Mouse (Mus musculus) limb, embryonic 11.5 days (tissue): ENCODE measurements around the gene Dbp. TPM values are rescaled to one million over a fixed set of nuclear protein-coding genes. Genes with fewer than 3 reads are reported as not detected.

Experiments
- ATAC-seq: fragments of 200-750 bp; cut with Nextera tagmentation; 2 replicates; pipeline ENCODE4 v1.8.0; 2017; ENCODE audit warnings: low read depth; ENCODE audit not compliant: insufficient number of reproducible peaks, low FRiP score, low TSS enrichment
- DNase-seq: peaks from one replicate; pipeline ENCODE4 v3.0.0-alpha.2; 2015; ENCODE audit warnings: low spot score
- H3K27ac ChIP-seq: fragments of 300-500 bp; sonication (generic); replicated peaks from 2 replicates; pipeline ENCODE4 v1.5.1; 2014; ENCODE audit warnings: low read depth, mild to moderate bottlenecking, low read length
- H3K27me3 ChIP-seq: fragments of 300-500 bp; sonication (generic); 2 replicates; pipeline ENCODE4 v1.6.1; 2014; ENCODE audit warnings: mild to moderate bottlenecking, low read length, mixed read lengths; ENCODE audit not compliant: control insufficient read depth, insufficient read depth
- H3K36me3 ChIP-seq: fragments of 300-500 bp; sonication (generic); 2 replicates; pipeline ENCODE4 v1.6.1; 2014; ENCODE audit warnings: mild to moderate bottlenecking, low read length, moderate library complexity, mixed read lengths; ENCODE audit not compliant: control insufficient read depth, insufficient read depth
- H3K4me1 ChIP-seq: fragments of 300-500 bp; sonication (generic); 2 replicates; pipeline ENCODE4 v1.6.1; 2014; ENCODE audit warnings: low read length, mixed read lengths; ENCODE audit not compliant: control insufficient read depth, insufficient read depth
- H3K4me2 ChIP-seq: fragments of 300-500 bp; sonication (generic); 2 replicates; pipeline ENCODE4 v1.6.1; 2014; ENCODE audit warnings: low read depth, mild to moderate bottlenecking, moderate library complexity; ENCODE audit not compliant: severe bottlenecking
- H3K4me3 ChIP-seq: fragments of 300-500 bp; sonication (generic); 2 replicates; pipeline ENCODE4 v1.5.1; 2014; ENCODE audit warnings: low read depth, low read length
- H3K9ac ChIP-seq: fragments of 300-500 bp; sonication (generic); 2 replicates; pipeline ENCODE4 v1.6.1; 2014; ENCODE audit warnings: mild to moderate bottlenecking, low read length
- H3K9me3 ChIP-seq: fragments of 300-500 bp; sonication (generic); 2 replicates; pipeline ENCODE4 v1.6.1; 2016; ENCODE audit warnings: low read length; ENCODE audit not compliant: control insufficient read depth
- WGBS: fragments of 180-500 bp; shearing (Covaris S2); extraction: QIAGEN DNeasy Blood & Tissue Kit; methylation state at CpG from one replicate; pipeline ENCODE4 v1.1.7; 2014; 5-methylcytosine and 5-hydroxymethylcytosine counted together
- polyA plus RNA-seq: library from polyadenylated mRNA; unstranded; fragments of >200 nt; fragmentation: Nextera tagmentation; extraction: Ambion mirVana; gene quantifications from 2 replicates; pipeline ENCODE4 v1.2.1, GENCODE M21; 2014

The Dbp gene
- polyA plus RNA-seq, 1 experiment from 2014 or later, result 4.9 TPM

GRCm38 (mm10) chr7:45678513-45678912, 26.4 kb upstream of the Dbp start:
- no peaks in the 10 kb centered on the region for H3K27me3 ChIP-seq
- WGBS, result 93% methylated on average over 14 of the region's 14 CpGs
- no peaks in the 10 kb centered on the region for H3K36me3 ChIP-seq
- H3K4me3 ChIP-seq, result no peak overlapping the region
- H3K4me2 ChIP-seq, result no peak overlapping the region
- DNase-seq, result no peak
- H3K4me1 ChIP-seq, result no peaks in the 10 kb centered on the region
- no peaks in the 10 kb centered on the region for H3K9me3 ChIP-seq
- no peak overlapping the region for H3K27ac ChIP-seq
- ATAC-seq, result no peak
- H3K9ac ChIP-seq, result no peak overlapping the region

- no peaks in the 10 kb centered on the region for H3K36me3 ChIP-seq
- no peak for DNase-seq
- no peaks in the 10 kb centered on the region for H3K9me3 ChIP-seq
- 81% methylated on average over 14 of the region's 14 CpGs for WGBS
- no peak for ATAC-seq
- H3K4me2 ChIP-seq, result no peak overlapping the region
- H3K4me1 ChIP-seq, result no peaks in the 10 kb centered on the region
- no peak overlapping the region for H3K4me3 ChIP-seq
- H3K27me3 ChIP-seq, result no peaks in the 10 kb centered on the region
- no peak overlapping the region for H3K9ac ChIP-seq
- H3K27ac ChIP-seq, result no peak overlapping the region
Observed at GRCm38 (mm10) chr7:45679966-45680621, 24.8 kb upstream of the Dbp start.

DNA sequence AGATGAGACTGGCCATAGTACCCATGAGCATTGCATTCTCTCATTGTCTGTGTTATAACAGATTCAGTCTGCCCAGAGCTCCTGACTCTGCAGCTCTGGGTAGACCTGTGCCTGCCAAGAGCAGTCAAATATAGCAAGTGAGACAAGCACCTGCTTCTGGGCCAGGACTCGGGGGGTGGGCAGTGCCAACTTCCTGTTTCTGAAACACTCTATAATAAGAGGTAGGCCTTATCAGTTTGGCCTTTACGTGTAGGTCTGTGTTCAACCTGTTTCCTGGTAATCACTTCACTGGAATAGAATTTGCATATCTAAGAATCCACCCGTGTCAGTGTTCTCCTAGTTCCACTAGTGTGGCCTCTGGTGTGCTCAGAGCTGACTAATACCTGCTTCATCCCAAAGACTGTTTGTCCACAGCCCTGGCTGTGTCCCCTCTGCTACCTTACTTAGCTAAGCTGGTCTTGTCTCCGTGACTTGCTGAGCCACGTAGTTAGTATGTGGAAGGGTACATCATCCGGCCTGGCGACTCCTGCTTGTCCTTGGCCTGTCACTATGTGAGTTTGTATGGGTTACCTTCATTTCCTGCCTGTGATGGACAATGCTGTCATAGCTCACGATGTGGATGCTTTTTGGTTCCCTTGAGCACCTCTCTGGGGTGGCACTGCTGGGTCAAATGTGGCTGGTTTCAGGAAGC, 23.7 kb upstream of the Dbp start:
- 86% methylated on average over 8 of the region's 8 CpGs for WGBS
- Histone ChIP-seq H3K4me2 (no peak overlapping the region), H3K9ac (no peak overlapping the region), H3K27ac (no peak overlapping the region), H3K4me3 (no peak overlapping the region), H3K9me3 (no peaks in the 10 kb centered on the region), H3K4me1 (peaks cover 3% of the 10 kb centered on the region), H3K36me3 (no peaks in the 10 kb centered on the region), H3K27me3 (no peaks in the 10 kb centered on the region)
- no peak for ATAC-seq
- DNase-seq, result no peak

DNA sequence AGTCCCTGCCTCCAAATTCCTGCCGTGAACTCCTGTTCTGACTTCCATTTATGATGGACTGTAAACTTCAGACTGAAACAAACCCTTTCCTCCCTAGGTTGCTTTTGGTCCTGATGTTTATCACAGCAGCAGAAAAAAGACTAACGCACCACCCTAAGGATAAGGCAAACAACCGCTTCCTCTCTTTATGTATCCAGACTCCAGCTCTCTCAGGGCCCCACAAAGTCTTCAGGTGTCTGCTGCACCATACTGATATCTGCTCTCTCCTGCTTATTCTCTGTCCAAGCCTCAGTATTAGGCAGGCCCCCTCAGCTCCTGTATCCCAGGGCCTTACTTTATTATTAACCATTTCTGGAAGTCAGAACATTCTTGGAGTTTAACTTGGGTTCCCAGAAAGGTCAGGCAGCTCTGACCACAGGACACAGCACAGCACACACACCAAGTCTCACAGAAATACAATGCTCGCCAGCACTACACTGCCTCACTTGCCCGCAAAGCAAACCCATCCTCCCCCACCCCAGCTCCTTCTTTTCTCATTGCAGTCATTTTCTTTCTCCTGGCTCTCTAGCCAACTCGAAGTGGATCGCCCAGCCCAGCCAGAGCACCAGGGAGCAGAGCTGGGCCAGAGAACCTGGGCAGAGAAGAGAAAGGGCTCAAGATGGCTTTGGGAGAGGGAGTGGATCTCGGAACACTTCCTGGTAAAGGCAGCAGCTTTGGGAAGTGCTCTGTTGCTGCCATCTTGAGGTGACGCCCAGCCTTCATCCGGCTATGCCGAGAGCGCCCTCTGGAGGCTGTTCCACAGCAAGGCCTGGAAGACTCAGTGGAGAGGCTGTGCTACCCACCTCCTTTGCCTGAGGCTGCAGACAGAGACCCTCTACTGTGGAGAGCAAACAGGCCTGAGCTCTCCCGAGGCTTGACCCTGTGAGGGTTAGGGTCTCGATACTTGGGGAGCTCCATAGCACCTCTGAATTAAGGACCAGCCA, 22.5 kb upstream of the Dbp start:
- ATAC-seq (peak; percentile 56), DNase-seq (peak; percentile 97)
- no peak overlapping the region for H3K27ac ChIP-seq
- H3K4me1 ChIP-seq, result peaks cover 5% of the 10 kb centered on the region
- no peaks in the 10 kb centered on the region for H3K27me3 ChIP-seq
- 34% methylated on average over 14 of the region's 14 CpGs for WGBS
- H3K9me3 ChIP-seq, result no peaks in the 10 kb centered on the region
- no peaks in the 10 kb centered on the region for H3K36me3 ChIP-seq
- no peak overlapping the region for H3K4me3 ChIP-seq
- H3K4me2 ChIP-seq, result peak overlapping the region; percentile 2; the same call in 1 of the 2 replicates
- peak overlapping the region; percentile 45; the same call in 1 of the 2 replicates for H3K9ac ChIP-seq

GRCm38 (mm10) chr7:45683396-45684050, 21.4 kb upstream of the Dbp start, which contains the start of gene Ntn5:
Gene Ntn5, plus strand, starts transcription at chr7:45684022.
- Histone ChIP-seq H3K9me3 (no peaks in the 10 kb centered on the region), H3K27ac (no peak within 1 kb of the TSS), H3K4me2 (no peak within 1 kb of the TSS), H3K36me3 (no peaks in the 10 kb centered on the region), H3K9ac (no peak within 1 kb of the TSS), H3K4me3 (no peak within 1 kb of the TSS), H3K27me3 (no peaks in the 10 kb centered on the region), H3K4me1 (peaks cover 5% of the 10 kb centered on the region)
- DNase-seq (no peak), ATAC-seq (no peak)
- 70% methylated on average over 7 of the region's 7 CpGs for WGBS

GRCm38 (mm10) chr7:45685811-45686210, 19.1 kb upstream of the Dbp start:
- Histone ChIP-seq H3K4me1 (peaks cover 5% of the 10 kb centered on the region), H3K9ac (0 out of 2 replicates have a peak overlapping the region, but pooled peaks have one; percentile 27), H3K4me2 (0 out of 2 replicates have a peak overlapping the region, but pooled peaks have one; percentile 17), H3K27me3 (no peaks in the 10 kb centered on the region), H3K27ac (no peak overlapping the region), H3K9me3 (no peaks in the 10 kb centered on the region), H3K4me3 (no peak overlapping the region), H3K36me3 (no peaks in the 10 kb centered on the region)
- 33% methylated on average over 10 of the region's 10 CpGs for WGBS
- DNase-seq (no peak), ATAC-seq (no peak)

- Histone ChIP-seq H3K4me2 (no peak overlapping the region), H3K36me3 (no peaks in the 10 kb centered on the region), H3K27ac (no peak overlapping the region), H3K9me3 (no peaks in the 10 kb centered on the region), H3K9ac (no peak overlapping the region), H3K27me3 (no peaks in the 10 kb centered on the region), H3K4me3 (no peak overlapping the region), H3K4me1 (peaks cover 5% of the 10 kb centered on the region)
- ATAC-seq (no peak), DNase-seq (no peak)
- WGBS, result 85% methylated on average over 3 of the region's 3 CpGs
Observed at GRCm38 (mm10) chr7:45686841-45687240, 18.0 kb upstream of the Dbp start.

GRCm38 (mm10) chr7:45689099-45689498, 15.8 kb upstream of the Dbp start:
- Histone ChIP-seq H3K36me3 (no peaks in the 10 kb centered on the region), H3K27me3 (no peaks in the 10 kb centered on the region), H3K27ac (no peak overlapping the region), H3K4me2 (no peak overlapping the region), H3K9me3 (no peaks in the 10 kb centered on the region), H3K4me1 (peaks cover 5% of the 10 kb centered on the region), H3K4me3 (no peak overlapping the region), H3K9ac (no peak overlapping the region)
- DNase-seq (no peak), ATAC-seq (no peak)
- 56% methylated on average over 6 of the region's 6 CpGs for whole genome bisulfite sequencing
